Mouse (Mus musculus) adrenal gland (tissue): ENCODE data around the gene Olfr1179.
"Not testable (repeated sequence)": the region's sequence is repeated elsewhere in the genome, so short reads cannot be mapped to it uniquely, and the experiment has no call there.

Source experiments
- intact Hi-C: fragments of 180-260 bp; cut with DNase I; formaldehyde crosslinking; loops from one replicate; pipeline ENCODE4 v1.15.1; 2025
- long read RNA-seq, 2 experiments: library from polyadenylated mRNA; unstranded; transcript quantifications; one replicate each; pipeline ENCODE4 v2.0.0; 2020; ENCODE audit warnings: borderline replicate concordance in 1 of 2; ENCODE audit not compliant: insufficient replicate concordance in 1 of 2

Olfr1179 gene
- long read RNA-seq, experiment 1 = 0 reads
- long read RNA-seq, experiment 2 = 0 reads

- intact Hi-C loops = no loop called here
These were observed at the start of gene Olfr1179 for GRCm38 (mm10) chr2:88406353-88406752. TSS of gene Olfr1179 (minus strand) at chr2:88406453.

DNA sequence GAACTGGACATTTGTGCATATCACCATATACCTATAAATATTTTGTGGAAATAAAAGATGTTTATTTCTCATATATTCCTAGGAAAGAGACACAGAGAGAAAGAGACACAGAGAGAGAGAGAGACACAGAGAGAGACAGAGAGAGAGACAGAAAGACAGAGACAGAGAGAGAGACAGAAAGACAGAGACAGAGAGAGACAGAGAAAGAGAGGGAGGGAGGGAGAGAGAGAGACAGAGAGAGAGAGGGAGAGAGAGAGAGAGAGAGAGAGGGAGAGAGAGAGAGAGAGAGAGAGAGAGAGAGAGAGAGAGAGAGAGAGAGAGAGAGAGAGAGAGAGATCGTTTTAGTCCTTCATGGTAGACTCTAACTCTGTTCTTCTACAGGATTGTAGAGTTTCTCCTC, 48.3 kb upstream of the Olfr1179 start, which contains the start of gene Olfr1183:
Olfr1183 (plus strand) TSS at position 301 of the 400 bp plus-strand sequence.
- intact Hi-C loops = not testable (repeated sequence)

DNA sequence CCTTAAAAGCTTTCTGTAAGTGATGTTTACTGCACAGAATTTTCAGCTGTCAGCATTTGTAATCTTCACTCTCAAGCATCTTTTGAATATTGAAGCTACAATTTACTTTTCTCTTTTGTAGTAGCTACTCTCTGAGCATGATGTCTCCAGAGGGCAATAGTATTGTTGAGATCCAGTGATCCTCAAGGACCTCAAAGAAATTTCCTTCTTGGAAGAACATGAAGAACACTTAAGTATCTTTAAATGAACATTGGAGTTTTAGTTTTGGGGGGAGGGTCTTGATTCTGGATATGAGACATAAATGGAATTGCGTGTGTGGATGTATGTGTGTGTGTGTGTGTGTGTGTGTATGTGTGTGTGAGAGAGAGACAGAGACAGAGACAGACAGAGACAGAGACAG, 42.8 kb upstream of the Olfr1179 start, which contains the start of gene Gm13757:
Gm13757 (minus strand) TSS at position 101 of the 400 bp plus-strand sequence.
- intact Hi-C loops = no loop called here

GRCm38 (mm10) chr2:88426071-88426470, 19.8 kb upstream of the Olfr1179 start, which contains the start of gene Olfr1181:
TSS of gene Olfr1181 (minus strand) at chr2:88426171.
- intact Hi-C loops = no loop called here

DNA sequence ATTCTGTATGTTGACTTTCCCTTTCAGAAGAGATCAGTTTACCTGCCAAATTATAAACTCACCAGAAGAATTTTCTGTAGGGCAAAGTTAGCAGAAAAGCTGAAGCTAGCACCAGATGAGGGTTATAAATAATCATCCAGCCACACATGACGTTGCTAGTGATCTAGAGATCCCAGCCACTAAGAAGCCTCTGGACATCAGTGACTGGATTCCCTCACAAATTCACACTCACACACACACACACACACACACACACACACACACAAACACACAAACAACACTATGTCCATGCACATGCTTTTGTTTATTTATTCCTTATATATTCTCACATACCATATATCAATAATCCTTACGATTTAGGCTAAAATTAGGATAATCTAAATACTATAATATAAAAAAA, 12.8 kb upstream of the Olfr1179 start, which contains the start of gene Olfr1180:
Olfr1180 (minus strand) TSS at position 101 of the 400 bp plus-strand sequence.
- intact Hi-C loops = no loop called here

GRCm38 (mm10) chr2:88386762-88387161, 19.5 kb downstream of the Olfr1179 start, which contains the start of gene Olfr1178:
TSS of gene Olfr1178 (plus strand) at chr2:88387062.
- intact Hi-C loops = no loop called here

- intact Hi-C loops = no loop called here
These were observed 49.9 kb downstream of the Olfr1179 start for GRCm38 (mm10) chr2:88356304-88356703.
